Mouse (Mus musculus): ENCODE measurements around the gene Lamp2. TPM values are rescaled to one million over a fixed set of nuclear protein-coding genes. Genes with fewer than 3 reads are reported as not detected.
"Not testable (repeated sequence)": the region's sequence is repeated elsewhere in the genome, so short reads cannot be mapped to it uniquely, and the experiment has no call there.

Gene Lamp2
- total RNA-seq (2014; rRNA removed) = 48.9 and 53.5 TPM in 2 replicates
- 59.6 and 62.5 TPM in 2 replicates for polyA plus RNA-seq (2015; fragmentation: Nextera tagmentation; extraction: Ambion mirVana)

DNA sequence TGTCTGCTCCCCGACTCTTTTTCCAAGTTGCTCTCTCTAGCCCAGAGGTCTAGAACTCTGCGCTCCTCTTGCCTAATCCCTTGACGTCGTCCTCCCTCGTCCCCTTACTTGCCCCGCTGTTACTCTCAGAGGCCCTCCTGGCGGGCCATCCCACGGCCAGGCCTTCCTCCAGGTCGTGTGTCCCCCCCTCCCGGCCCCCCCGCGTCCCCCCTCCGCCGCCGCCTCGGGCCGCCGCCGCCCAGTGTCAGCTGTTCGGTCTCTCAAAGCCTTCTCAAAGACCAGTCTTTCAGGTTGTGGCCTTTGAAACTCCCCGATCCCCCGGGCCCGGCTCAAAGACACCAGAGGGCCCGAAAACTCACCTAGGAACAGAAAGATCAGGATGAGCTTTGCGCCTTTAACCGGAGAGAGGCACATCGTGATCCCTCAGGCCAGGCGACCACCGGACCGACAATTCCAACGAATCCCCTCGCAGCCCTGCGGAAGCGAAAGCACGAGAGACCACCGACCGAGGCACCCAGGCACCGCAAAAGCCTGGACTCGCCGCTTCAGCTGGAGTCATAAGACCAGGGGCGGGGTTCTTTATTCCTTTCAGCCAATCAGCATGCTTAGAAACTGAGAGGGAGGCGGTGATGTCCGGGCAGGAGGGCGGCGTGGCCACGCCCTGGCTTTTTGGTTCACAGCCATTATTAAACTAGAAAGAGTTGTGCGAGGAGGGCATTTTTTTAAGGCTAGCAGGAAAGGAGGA is at the start of gene Lamp2:
Gene Lamp2, minus strand, starts transcription at position 565 of the 745 bp plus-strand sequence.
- ATAC-seq (peak; percentile 98), DNase-seq (peak; percentile 82)
- Histone ChIP-seq H3K36me3 (ENCODE audit: insufficient read depth) (no peaks in the 10 kb centered on the region; the same call in 1 of the 2 replicates), H3K4me2 (ENCODE audit: low read depth) (peak within 1 kb of the TSS; percentile 52), H3K27ac (ENCODE audit: low read depth, low read length) (peak within 1 kb of the TSS; percentile 29; the same call in 1 of the 2 replicates), H3K27me3 (ENCODE audit: insufficient read depth, low read length) (no peaks in the 10 kb centered on the region), H3K4me3 (ENCODE audit: low read depth, low read length) (peak within 1 kb of the TSS; percentile 52), H3K4me1 (ENCODE audit: insufficient read depth) (no peaks in the 10 kb centered on the region), H3K9ac (peak within 1 kb of the TSS; percentile 59), H3K9me3 (ENCODE audit: low read length) (no peaks in the 10 kb centered on the region)
- no peak for TF ChIP-seq CTCF (IDR thresholded peaks at IDR 0.05; ENCODE audit: low read depth)
- WGBS = 18% methylated on average over 47 of the region's 47 CpGs

DNA sequence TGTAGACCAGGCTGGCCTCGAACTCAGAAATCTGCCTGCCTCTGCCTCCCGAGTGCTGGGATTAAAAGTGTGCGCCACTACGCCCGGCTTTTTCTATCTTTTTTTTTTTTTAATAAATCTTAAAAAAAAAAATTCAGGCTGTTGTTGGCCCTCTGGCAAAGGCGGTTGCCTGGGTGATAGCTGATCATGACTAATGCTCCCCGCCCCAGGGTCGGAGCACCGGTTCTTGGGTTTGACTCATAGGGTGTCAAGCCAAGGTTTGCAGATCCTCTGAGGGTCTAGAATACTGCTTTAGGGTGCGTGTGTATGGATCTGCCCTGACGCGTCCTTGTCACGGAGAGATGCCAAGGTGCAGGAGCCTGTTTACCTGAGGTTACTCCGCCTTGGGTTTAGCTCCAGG is 48.6 kb upstream of the Lamp2 start:
- Histone ChIP-seq H3K9ac (no peak overlapping the region), H3K4me3 (ENCODE audit: low read depth, low read length) (no peak overlapping the region), H3K4me1 (ENCODE audit: insufficient read depth) (no peaks in the 10 kb centered on the region), H3K4me2 (ENCODE audit: low read depth) (no peak overlapping the region), H3K27me3 (ENCODE audit: insufficient read depth, low read length) (no peaks in the 10 kb centered on the region), H3K27ac (ENCODE audit: low read depth, low read length) (no peak overlapping the region), H3K9me3 (ENCODE audit: low read length) (no peaks in the 10 kb centered on the region), H3K36me3 (ENCODE audit: insufficient read depth) (no peaks in the 10 kb centered on the region)
- WGBS = 94% methylated on average over 14 of the region's 14 CpGs
- no peak for DNase-seq
- TF ChIP-seq CTCF (IDR thresholded peaks at IDR 0.05; ENCODE audit: low read depth) = no peak
- ATAC-seq = no peak

DNA sequence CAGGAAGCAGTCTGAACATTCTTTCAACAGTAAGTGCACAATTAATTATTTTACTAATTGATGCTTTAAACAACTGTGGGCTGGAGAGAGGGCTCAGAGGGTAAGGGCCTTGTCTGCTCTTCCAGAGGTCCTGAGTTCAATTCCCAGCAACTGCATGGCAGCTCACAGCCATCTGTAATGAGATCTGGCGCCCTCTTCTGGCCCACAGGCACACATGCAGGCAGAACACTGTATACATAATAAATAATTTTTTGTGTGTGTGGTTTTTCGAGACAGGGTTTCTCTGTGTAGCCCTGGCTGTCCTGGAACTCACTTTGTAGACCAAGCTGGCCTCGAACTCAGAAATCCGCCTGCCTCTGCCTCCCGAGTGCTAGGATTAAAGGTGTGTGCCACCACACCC is 45.9 kb upstream of the Lamp2 start:
- H3K27me3 ChIP-seq (ENCODE audit: insufficient read depth, low read length); H3K4me3 ChIP-seq (ENCODE audit: low read depth, low read length); H3K9me3 ChIP-seq (ENCODE audit: low read length); H3K27ac ChIP-seq (ENCODE audit: low read depth, low read length); DNase-seq; H3K36me3 ChIP-seq (ENCODE audit: insufficient read depth); ATAC-seq; H3K4me1 ChIP-seq (ENCODE audit: insufficient read depth); H3K4me2 ChIP-seq (ENCODE audit: low read depth); H3K9ac ChIP-seq: not testable (repeated sequence)
- 75% methylated on average over 5 of the region's 5 CpGs for WGBS

DNA sequence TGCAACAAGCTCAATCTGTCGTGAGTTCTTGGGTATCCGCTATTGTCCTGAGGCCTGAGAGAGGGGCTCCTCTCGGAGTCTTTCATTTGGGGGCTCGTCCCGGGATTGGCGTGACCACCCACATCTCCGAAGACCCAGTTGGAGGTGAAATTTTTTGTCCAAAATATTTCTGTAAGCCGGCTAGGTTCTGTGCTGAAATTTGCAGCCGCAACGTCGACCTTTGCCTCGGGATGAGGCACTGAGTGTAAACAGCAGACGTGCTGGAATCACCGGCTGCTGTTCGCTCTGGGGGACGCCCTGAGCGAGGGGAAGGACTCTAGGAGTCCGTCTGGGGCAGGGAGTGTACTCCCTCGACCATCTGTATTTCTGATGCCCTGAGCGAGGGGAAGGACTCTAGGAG is 29.2 kb upstream of the Lamp2 start:
- H3K27ac ChIP-seq (ENCODE audit: low read depth, low read length); H3K9me3 ChIP-seq (ENCODE audit: low read length); H3K9ac ChIP-seq; DNase-seq; H3K4me1 ChIP-seq (ENCODE audit: insufficient read depth); H3K4me3 ChIP-seq (ENCODE audit: low read depth, low read length); H3K4me2 ChIP-seq (ENCODE audit: low read depth); ATAC-seq; H3K36me3 ChIP-seq (ENCODE audit: insufficient read depth); H3K27me3 ChIP-seq (ENCODE audit: insufficient read depth, low read length): not testable (repeated sequence)
- 33% methylated on average over 20 of the region's 20 CpGs for WGBS

DNA sequence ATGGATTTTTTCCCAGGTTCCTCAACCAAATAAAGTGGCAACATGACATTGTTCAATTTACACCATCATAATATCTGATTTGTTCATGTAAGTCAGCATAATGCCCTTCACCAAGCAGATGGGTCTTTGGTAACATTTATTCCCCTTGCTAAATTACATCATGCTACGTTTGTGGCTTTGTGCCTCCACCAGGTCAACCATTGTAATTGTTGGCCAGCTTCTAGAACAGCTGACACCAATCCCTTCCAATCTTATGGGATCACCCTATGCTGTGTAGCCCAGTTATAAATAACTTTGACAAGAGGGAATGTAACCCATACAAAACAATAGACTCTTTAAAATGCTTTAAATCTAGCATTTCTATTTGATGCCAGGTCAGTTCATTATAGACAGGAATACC is 22.3 kb upstream of the Lamp2 start:
- Histone ChIP-seq H3K4me1 (ENCODE audit: insufficient read depth) (no peaks in the 10 kb centered on the region), H3K9me3 (ENCODE audit: low read length) (no peaks in the 10 kb centered on the region), H3K27ac (ENCODE audit: low read depth, low read length) (no peak overlapping the region), H3K36me3 (ENCODE audit: insufficient read depth) (no peaks in the 10 kb centered on the region), H3K27me3 (ENCODE audit: insufficient read depth, low read length) (no peaks in the 10 kb centered on the region), H3K4me3 (ENCODE audit: low read depth, low read length) (no peak overlapping the region), H3K9ac (no peak overlapping the region), H3K4me2 (ENCODE audit: low read depth) (no peak overlapping the region)
- 61% methylated on average over 1 of the region's 1 CpGs for WGBS
- no peak for DNase-seq
- no peak for TF ChIP-seq CTCF (IDR thresholded peaks at IDR 0.05; ENCODE audit: low read depth)
- no peak for ATAC-seq

DNA sequence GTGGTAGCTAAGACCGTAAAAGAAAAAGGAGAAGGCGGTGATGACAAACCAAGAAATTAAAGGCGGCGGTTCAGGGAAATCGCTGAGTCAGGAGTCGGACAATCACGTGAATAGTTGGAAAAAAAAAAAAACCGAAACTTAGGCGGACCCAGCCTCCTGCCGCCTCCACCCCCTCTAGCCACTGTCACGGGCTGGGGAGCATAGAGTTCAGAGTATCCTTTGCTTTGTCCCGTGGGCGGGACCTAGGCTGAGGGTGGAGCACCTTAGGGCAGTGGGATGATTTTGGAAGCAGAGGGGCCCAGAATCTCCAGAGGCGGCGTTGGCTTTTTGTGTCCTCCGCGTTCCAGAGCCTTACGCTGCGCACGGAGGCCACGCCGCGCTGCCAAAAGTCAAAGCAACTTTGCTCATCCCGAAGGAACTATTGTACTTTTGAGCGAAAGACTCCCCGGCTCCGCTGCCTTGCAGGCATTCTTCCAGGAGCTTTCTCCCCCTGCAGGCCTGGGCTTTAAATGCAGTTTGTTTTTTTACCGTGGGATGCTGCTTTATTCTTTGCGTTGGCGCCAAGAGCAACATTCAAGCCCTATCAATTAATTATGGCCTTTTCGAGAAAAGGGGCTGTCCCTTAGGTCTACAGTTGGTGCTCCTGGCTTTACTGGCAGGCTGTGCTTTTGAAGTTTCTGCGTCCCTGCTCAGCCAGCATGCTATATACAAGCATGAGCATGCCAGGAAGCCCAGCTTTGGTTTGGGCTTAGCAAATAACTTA is 17.5 kb upstream of the Lamp2 start:
- DNase-seq (peak; percentile 77), ATAC-seq (peak; percentile 88)
- peak overlapping the region; percentile 49 for H3K4me3 ChIP-seq (ENCODE audit: low read depth, low read length)
- TF ChIP-seq CTCF (IDR thresholded peaks at IDR 0.05; ENCODE audit: low read depth) = peak; percentile 68
- no peaks in the 10 kb centered on the region for H3K9me3 ChIP-seq (ENCODE audit: low read length)
- 20% methylated on average over 32 of the region's 32 CpGs for WGBS
- H3K27ac ChIP-seq (ENCODE audit: low read depth, low read length) = peak overlapping the region; percentile 62
- peak overlapping the region; percentile 47 for H3K4me2 ChIP-seq (ENCODE audit: low read depth)
- peak overlapping the region; percentile 22; the same call in 1 of the 2 replicates for H3K9ac ChIP-seq
- H3K27me3 ChIP-seq (ENCODE audit: insufficient read depth, low read length) = no peaks in the 10 kb centered on the region
- no peaks in the 10 kb centered on the region for H3K4me1 ChIP-seq (ENCODE audit: insufficient read depth)
- no peaks in the 10 kb centered on the region for H3K36me3 ChIP-seq (ENCODE audit: insufficient read depth)

DNA sequence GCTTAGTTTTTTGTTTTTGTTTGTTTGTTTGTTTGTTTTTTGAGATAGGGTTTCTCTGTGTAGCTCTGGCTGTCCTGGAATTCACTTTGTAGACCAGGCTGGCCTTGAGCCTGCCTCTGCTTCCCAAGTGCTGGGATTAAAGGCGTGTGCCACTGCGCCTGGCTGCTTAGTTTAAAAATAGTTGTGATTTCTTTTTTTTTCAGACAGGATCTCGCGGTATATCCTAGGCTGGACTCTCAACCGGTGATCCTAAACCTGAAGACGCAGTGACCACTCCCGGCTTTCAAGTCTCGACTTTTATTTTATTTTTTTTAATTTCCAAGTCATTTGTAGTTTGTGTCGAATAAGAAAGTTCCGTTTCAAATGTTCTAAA is 16.9 kb upstream of the Lamp2 start:
- Histone ChIP-seq H3K27ac (ENCODE audit: low read depth, low read length) (no peak overlapping the region), H3K9ac (no peak overlapping the region), H3K4me1 (ENCODE audit: insufficient read depth) (no peaks in the 10 kb centered on the region), H3K36me3 (ENCODE audit: insufficient read depth) (no peaks in the 10 kb centered on the region), H3K4me3 (ENCODE audit: low read depth, low read length) (peak overlapping the region; percentile 49), H3K4me2 (ENCODE audit: low read depth) (peak overlapping the region; percentile 47), H3K27me3 (ENCODE audit: insufficient read depth, low read length) (no peaks in the 10 kb centered on the region), H3K9me3 (ENCODE audit: low read length) (no peaks in the 10 kb centered on the region)
- ATAC-seq (peak; percentile 59), DNase-seq (no peak)
- WGBS = 25% methylated on average over 10 of the region's 10 CpGs
- TF ChIP-seq CTCF (IDR thresholded peaks at IDR 0.05; ENCODE audit: low read depth) = no peak
